Mouse (Mus musculus) forebrain, embryonic 14.5 days (tissue): ENCODE results near the gene Il13ra1. TPM values are rescaled to one million over a fixed set of nuclear protein-coding genes. Genes with fewer than 3 reads are reported as not detected.
A peak's percentile ranks its signal among the peaks of the same experiment; 100 is the strongest.

ENCODE experiments used
- ATAC-seq: fragments of 200-750 bp; cut with Nextera tagmentation; 2 replicates; pipeline ENCODE4 v1.8.0; 2017; ENCODE audit warnings: mild to moderate bottlenecking, moderate library complexity
- DNase-seq: peaks from one replicate; pipeline ENCODE4 v3.0.0-alpha.2; 2015; ENCODE audit warnings: low spot score
- H3K27ac ChIP-seq: fragments of 300-500 bp; sonication (generic); 2 replicates; pipeline ENCODE4 v1.5.1; 2014; ENCODE audit warnings: low read depth, mild to moderate bottlenecking, control low read depth, low read length, moderate library complexity
- H3K27me3 ChIP-seq: fragments of 300-500 bp; sonication (generic); replicated peaks from 2 replicates; pipeline ENCODE4 v1.6.1; 2014; ENCODE audit warnings: low read length, control low read depth, mixed read lengths; ENCODE audit not compliant: control insufficient read depth, insufficient read depth
- H3K36me3 ChIP-seq: fragments of 300-500 bp; sonication (generic); 2 replicates; pipeline ENCODE4 v1.6.1; 2014; ENCODE audit warnings: low read length, control low read depth; ENCODE audit not compliant: control insufficient read depth, insufficient read depth
- H3K4me1 ChIP-seq: fragments of 300-500 bp; sonication (generic); 2 replicates; pipeline ENCODE4 v1.6.1; 2014; ENCODE audit warnings: antibody characterized with exemption, low read length, control low read depth; ENCODE audit not compliant: control insufficient read depth, insufficient read depth
- H3K4me2 ChIP-seq: fragments of 300-500 bp; sonication (generic); 2 replicates; pipeline ENCODE4 v1.6.1; 2014; ENCODE audit warnings: mild to moderate bottlenecking, control low read depth, low read length
- H3K4me3 ChIP-seq: fragments of 300-500 bp; sonication (generic); 2 replicates; pipeline ENCODE4 v1.5.1; 2014; ENCODE audit warnings: low read depth, low read length, control low read depth
- H3K9ac ChIP-seq: fragments of 300-500 bp; sonication (generic); 2 replicates; pipeline ENCODE4 v1.6.1; 2014; ENCODE audit warnings: mild to moderate bottlenecking, low read length, control low read depth, moderate library complexity
- H3K9me3 ChIP-seq: fragments of 300-500 bp; sonication (generic); replicated peaks from 2 replicates; pipeline ENCODE4 v1.6.1; 2016; ENCODE audit warnings: low read length, control low read depth, mixed read lengths; ENCODE audit not compliant: control insufficient read depth
- WGBS: fragments of 180-500 bp; shearing (Covaris S2); extraction: QIAGEN DNeasy Blood & Tissue Kit; methylation state at CpG from one replicate; pipeline ENCODE4 v1.1.7; 2014; 5-methylcytosine and 5-hydroxymethylcytosine counted together
- polyA plus RNA-seq: library from polyadenylated mRNA; unstranded; fragments of >200 nt; fragmentation: Nextera tagmentation; extraction: Ambion mirVana; gene quantifications from 2 replicates; pipeline ENCODE4 v1.2.1, GENCODE M21; 2014

The Il13ra1 gene
- polyA plus RNA-seq, 1 experiment from 2014 or later = 5.2 TPM

DNA sequence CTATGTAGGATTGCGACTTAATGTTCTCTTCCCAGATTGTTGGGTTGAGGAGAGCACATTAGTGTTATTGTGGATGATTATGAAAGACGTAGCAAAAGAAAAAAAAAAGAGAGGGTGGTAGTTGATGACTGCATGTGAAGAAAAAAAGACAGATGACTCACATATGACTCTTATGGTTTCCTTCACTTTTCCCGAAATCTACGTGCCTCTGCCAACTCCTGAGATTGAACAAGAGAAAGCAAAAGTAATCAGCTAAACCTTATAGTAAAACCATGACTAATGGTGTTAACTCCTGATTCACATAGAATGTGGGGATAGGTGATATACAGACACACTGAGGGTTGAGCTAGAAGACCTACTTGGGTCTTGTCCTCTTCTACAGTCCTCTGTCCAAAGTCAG is 3.3 kb downstream of the Il13ra1 start:
- no peaks in the 10 kb centered on the region for H3K36me3 ChIP-seq
- no peak overlapping the region for H3K4me2 ChIP-seq
- DNase-seq = no peak
- no peaks in the 10 kb centered on the region for H3K9me3 ChIP-seq
- WGBS = 90% methylated on average over 4 of the region's 4 CpGs
- no peak overlapping the region for H3K27ac ChIP-seq
- H3K4me3 ChIP-seq = no peak overlapping the region
- no peaks in the 10 kb centered on the region for H3K27me3 ChIP-seq
- no peak overlapping the region for H3K9ac ChIP-seq
- ATAC-seq = no peak
- H3K4me1 ChIP-seq = no peaks in the 10 kb centered on the region

GRCm38 (mm10) chrX:36129037-36129770 is 17.3 kb downstream of the Il13ra1 start:
- Histone ChIP-seq H3K27me3 (no peaks in the 10 kb centered on the region), H3K9me3 (no peaks in the 10 kb centered on the region), H3K4me1 (no peaks in the 10 kb centered on the region), H3K4me3 (no peak overlapping the region), H3K9ac (no peak overlapping the region), H3K27ac (no peak overlapping the region), H3K36me3 (no peaks in the 10 kb centered on the region), H3K4me2 (no peak overlapping the region)
- no peak for ATAC-seq
- DNase-seq = no peak
- WGBS = 85% methylated on average over 11 of the region's 11 CpGs

DNA sequence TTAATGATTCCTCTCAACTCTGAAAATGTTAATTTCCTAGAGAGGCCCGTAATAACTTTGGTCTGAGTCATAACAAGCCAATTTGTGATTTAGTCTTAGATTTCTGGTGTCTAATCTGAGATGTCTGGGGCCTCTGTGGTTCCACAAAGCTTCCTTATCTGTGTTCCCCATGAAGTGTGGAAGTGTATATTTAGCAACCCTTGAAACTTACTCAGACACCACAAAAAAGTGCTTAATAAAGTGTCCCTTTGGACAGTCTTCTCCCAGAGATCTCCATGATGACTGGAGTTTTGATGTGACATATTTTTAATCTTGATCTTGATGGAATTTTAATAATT is 17.8 kb downstream of the Il13ra1 start:
- Histone ChIP-seq H3K4me1 (no peaks in the 10 kb centered on the region), H3K9ac (no peak overlapping the region), H3K9me3 (no peaks in the 10 kb centered on the region), H3K27me3 (no peaks in the 10 kb centered on the region), H3K36me3 (no peaks in the 10 kb centered on the region), H3K4me2 (no peak overlapping the region), H3K27ac (no peak overlapping the region), H3K4me3 (no peak overlapping the region)
- DNase-seq (no peak), ATAC-seq (no peak)
- 64% methylated on average over 1 of the region's 1 CpGs for WGBS

DNA sequence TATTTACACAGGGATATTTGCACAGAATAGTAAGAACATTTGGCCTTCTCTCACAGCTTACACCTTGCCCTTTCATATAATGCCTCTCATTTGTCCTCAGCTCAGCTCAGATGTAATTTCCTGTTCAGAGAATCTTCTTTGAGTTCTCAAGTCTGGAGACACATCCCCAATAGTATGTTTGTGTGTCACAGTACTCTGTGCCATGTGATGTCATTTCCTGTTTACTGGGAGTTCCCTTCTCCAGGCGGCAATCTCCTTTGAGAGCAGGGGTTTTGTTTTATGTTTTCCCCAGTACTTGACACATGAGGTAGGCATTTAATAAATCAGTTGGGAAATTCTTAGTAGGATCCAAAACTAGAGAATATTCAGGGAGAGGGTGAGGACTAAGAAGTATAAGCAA is 24.4 kb downstream of the Il13ra1 start:
- Histone ChIP-seq H3K9ac (no peak overlapping the region), H3K4me3 (no peak overlapping the region), H3K27ac (no peak overlapping the region), H3K4me1 (no peaks in the 10 kb centered on the region), H3K36me3 (no peaks in the 10 kb centered on the region), H3K27me3 (no peaks in the 10 kb centered on the region), H3K4me2 (no peak overlapping the region), H3K9me3 (no peaks in the 10 kb centered on the region)
- DNase-seq (no peak), ATAC-seq (no peak)
- WGBS = 87% methylated on average over 1 of the region's 1 CpGs

DNA sequence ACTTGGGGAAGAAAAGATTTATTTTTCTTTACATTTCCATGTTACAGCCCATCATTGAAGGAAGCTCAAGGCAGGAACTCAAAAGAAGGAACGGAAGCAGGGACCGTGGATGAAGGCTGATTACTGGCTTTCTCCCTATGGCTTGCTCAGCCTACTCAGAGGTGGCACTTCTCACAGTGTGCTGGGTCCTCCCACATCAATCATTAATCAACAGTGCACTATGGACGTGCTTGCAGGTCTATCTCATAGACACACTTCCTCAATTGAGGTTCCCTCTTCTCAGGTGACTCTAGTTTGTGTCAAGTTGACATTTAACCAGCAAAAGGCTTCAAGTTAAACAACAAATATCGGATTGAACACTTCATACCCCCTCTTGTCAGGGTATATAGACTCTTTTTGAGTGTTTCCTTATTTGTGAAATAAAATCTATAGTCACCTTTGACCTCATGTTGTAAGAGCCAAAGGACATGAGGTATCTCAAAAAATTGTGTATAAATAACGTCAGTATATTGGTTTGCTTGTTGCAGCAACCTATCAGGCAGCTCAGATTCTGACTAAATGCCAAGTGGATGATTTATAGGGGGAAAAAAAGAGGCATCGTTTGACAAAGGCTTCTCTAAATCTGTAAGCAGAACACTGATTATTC is 30.2 kb downstream of the Il13ra1 start:
- no peak for ATAC-seq
- Histone ChIP-seq H3K4me1 (no peaks in the 10 kb centered on the region), H3K9ac (no peak overlapping the region), H3K27me3 (no peaks in the 10 kb centered on the region), H3K9me3 (no peaks in the 10 kb centered on the region), H3K4me3 (no peak overlapping the region), H3K4me2 (no peak overlapping the region), H3K36me3 (no peaks in the 10 kb centered on the region), H3K27ac (no peak overlapping the region)
- DNase-seq = no peak
- WGBS = 75% methylated on average over 6 of the region's 6 CpGs

- H3K9me3 ChIP-seq = no peaks in the 10 kb centered on the region
- no peak for DNase-seq
- H3K36me3 ChIP-seq = no peaks in the 10 kb centered on the region
- H3K27ac ChIP-seq = no peak overlapping the region
- H3K4me2 ChIP-seq = no peak overlapping the region
- no peak overlapping the region for H3K9ac ChIP-seq
- ATAC-seq = no peak
- H3K4me1 ChIP-seq = no peaks in the 10 kb centered on the region
- H3K27me3 ChIP-seq = no peaks in the 10 kb centered on the region
- H3K4me3 ChIP-seq = no peak overlapping the region
- 61% methylated on average over 4 of the region's 4 CpGs for WGBS
These were observed 34.8 kb downstream of the Il13ra1 start for GRCm38 (mm10) chrX:36146746-36147145.

- Histone ChIP-seq H3K9me3 (no peaks in the 10 kb centered on the region), H3K27me3 (no peaks in the 10 kb centered on the region), H3K27ac (no peak overlapping the region), H3K4me2 (no peak overlapping the region), H3K9ac (no peak overlapping the region), H3K36me3 (no peaks in the 10 kb centered on the region), H3K4me1 (no peaks in the 10 kb centered on the region), H3K4me3 (no peak overlapping the region)
- ATAC-seq (no peak), DNase-seq (no peak)
These were observed 38.2 kb downstream of the Il13ra1 start for GRCm38 (mm10) chrX:36150100-36150499.

DNA sequence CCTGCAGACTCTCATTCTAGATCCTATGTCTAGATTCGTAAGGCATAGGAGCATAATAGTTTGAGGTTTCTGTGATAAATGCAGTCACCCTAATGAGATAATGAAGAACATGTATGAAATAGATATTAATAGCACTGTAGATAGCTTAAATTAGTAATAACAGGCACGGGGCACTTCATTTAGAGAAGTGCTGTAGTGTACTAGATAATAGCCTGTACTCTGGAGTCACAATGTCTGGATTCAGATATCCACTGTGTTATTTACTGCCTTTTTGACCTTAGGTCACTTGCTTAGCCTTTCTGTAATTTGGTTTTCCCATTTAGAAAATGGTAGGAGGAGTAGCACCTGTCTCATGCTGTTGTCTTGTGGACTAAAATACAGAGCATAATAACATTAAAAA is 44.8 kb downstream of the Il13ra1 start:
- Histone ChIP-seq H3K9me3 (no peaks in the 10 kb centered on the region), H3K36me3 (no peaks in the 10 kb centered on the region), H3K4me3 (no peak overlapping the region), H3K4me1 (no peaks in the 10 kb centered on the region), H3K9ac (no peak overlapping the region), H3K27ac (no peak overlapping the region), H3K4me2 (no peak overlapping the region), H3K27me3 (no peaks in the 10 kb centered on the region)
- ATAC-seq = no peak
- no peak for DNase-seq
- 65% methylated on average over 2 of the region's 2 CpGs for WGBS

DNA sequence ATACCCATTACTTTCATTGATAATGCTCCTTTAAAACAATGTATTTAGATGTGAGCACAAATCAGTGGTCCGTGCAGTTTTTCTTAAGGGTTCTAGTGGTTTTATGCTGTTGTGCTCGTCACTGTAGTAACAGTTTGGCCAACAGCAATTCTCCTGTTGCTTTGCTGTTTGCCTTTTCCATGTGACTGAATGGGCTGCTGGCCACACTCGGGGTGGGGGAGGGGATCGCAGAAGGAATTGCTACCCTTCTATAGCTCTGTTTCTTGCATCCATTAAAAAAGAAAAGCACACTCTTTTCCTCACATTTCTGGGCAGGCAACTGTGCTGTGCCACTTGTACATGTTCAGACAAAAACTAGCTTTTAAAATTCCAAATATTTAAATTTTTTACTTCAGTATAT is 49.7 kb downstream of the Il13ra1 start:
- DNase-seq = peak; percentile 29
- H3K4me1 ChIP-seq = no peaks in the 10 kb centered on the region
- no peak overlapping the region for H3K4me2 ChIP-seq
- no peaks in the 10 kb centered on the region for H3K27me3 ChIP-seq
- H3K4me3 ChIP-seq = no peak overlapping the region
- H3K9me3 ChIP-seq = no peaks in the 10 kb centered on the region
- 46% methylated on average over 4 of the region's 4 CpGs for WGBS
- no peak overlapping the region for H3K9ac ChIP-seq
- 0 out of 2 replicates have a peak, but pooled peaks have one; percentile 37 for ATAC-seq
- H3K36me3 ChIP-seq = no peaks in the 10 kb centered on the region
- no peak overlapping the region for H3K27ac ChIP-seq
